Mouse (Mus musculus): Measurements from ENCODE around the gene Acad12.
"Not testable (repeated sequence)": the region's sequence is repeated elsewhere in the genome, so short reads cannot be mapped to it uniquely, and the experiment has no call there.

The Acad12 gene

DNA sequence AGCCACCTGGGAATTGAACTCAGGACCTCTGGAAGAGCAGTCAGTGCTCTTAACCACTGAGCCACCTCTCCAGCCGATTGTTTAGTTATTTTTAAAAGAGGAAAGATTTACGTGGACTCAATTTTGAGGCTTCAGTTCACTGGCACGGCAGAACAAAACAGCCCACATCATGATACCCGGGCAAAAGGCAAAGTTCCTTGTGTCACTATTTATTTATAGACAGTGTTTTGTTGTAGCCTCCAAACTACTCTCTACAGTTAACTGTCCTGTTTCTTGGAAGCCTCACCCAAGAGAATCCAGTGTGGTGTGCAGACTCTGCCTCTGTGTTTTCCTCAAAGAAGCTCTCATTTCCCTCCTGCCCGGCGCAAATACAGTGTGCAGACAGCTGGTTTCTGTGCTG is 6.7 kb downstream of the Acad12 start:
- DNase-seq (ENCODE audit: low read depth, low spot score): no peak

DNA sequence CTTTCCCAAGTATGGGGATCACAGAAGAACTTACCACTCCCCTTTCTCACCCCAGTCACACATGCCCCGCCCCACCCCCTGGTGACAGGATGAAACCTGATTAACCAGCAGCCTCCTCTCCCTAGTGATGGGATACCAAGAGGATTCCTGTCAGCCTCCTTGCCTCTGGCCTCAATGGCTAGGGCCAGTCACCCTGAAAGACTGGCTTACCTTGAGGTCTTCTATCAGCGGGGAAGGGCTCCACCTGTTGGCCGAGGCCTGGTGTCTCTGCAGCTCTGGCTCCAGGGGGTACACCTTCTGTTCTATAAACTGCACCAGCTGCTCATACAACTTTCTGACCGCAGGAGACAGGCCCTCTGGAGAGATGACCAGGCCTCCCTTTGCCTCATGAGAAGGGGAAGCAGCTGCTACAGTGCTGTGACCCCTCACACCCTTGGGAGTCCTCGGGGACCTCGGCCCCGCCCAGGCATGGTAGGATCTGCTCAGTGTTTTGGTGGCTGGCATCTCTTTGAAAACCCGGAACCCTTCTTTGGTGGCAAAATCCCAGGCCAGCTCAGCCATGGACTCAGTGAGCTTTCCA is 9.1 kb downstream of the Acad12 start:
- DNase-seq (ENCODE audit: low read depth, low spot score): peak; percentile 46

DNA sequence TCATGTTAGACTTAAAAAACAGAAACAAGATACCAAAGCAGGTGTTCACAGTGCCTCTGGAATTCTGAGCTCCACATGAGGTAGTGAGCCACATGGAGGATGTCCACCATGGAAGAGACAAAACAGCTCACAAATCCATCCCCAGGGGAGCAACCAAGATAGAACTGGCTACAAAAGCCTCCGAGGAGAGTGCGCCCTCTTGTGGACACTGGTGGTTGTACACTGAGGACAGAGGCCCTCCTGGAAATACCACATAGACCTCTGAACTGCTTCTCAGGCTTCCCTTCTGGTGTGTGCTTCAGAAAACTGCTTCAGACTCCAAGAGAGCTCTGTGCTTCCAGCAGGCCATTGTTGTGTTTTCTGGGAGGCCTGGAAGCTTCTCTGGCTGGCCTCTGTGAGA is 12.6 kb downstream of the Acad12 start:
- DNase-seq (ENCODE audit: low read depth, low spot score): peak; percentile 87

DNA sequence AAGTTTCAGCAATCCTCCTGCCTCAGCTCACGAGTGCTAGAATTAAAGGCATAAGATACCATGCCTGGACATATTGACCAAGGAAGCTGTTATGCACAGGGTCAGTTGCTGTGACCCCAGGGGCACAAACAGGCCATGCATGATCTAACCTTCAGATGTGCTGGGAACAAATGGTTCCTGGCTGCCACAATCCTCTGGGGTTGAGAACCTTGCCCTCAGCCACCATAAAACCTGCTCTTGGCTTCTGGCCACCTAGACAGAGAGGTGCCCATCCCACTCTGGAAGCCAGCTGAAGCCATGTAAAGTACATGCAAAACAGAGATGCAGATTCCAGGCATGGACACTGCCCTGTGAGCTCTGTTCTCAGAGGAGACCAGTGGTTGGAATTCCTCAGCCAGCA is 14.9 kb downstream of the Acad12 start:
- DNase-seq (ENCODE audit: low read depth, low spot score): not testable (repeated sequence)

DNA sequence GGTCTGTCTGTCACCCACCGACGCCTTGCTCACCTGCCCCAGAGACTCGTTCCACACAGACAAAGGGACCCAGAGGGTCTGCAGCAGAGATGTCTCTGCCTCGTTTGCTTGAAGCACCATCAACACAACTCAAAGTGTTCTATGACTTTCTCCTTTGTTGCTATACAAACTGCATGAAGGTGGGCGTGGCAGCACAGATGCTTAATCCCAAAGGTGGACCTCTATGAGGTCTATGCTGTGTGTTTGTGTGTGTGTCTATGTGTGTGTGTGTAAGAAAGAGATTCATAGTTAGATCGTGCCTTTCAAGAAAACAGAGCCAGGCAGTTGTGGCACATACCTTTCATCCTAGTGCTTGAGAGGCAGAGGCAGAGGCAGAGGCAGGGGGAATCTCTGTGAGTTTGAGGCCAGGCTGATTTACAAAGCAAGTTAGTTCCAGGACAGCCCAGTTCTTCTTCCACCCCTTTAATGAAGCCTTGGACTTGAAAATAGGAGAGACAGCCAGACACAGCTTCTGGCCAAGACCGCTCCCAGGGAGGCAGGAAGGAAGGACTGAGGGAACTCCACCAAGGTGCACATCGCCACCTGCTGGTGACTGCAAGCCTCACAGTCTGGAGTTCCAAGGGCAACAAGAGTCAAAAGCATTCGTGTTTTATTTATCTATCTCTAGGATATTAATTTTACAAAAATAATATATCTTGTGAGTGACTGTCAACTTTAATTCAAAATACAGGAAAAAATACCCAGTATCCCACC is 17.0 kb downstream of the Acad12 start:
- DNase-seq (ENCODE audit: low read depth, low spot score): peak; percentile 87

DNA sequence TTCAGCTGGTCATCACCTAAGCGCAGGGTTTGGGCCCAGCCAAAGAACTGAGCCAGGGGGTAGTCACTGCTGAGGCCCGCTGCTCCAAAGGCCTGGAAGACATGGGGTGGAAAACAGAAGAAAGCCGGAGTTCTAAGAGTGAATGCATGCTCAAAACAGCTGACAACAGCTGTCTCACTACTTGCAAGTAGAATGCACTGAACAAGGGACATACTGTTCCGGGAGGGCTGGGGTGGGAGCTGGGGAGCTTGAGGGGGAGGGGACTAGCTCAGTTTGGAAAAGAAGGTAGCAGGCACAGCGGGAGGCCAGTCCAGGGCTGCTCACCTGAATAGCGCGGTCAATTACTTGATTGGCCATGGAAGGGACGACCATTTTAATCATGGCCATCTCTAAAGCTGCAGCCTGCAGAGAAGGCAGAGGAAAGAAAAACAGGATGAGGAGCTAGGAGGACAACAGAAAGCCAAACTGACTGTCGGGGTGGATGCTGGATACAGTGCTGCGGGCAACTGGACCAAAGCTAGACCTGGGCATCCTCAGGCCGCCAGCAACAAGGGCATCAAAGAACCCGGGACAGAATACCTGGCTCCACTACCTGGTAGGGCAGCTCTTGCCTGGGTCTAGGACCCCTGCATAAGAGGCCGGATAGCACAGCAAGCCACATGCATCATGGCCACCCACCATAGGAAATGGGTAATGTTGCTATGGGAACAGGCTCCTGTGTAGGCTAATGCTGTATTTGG is 19.7 kb downstream of the Acad12 start:
- DNase-seq (ENCODE audit: low read depth, low spot score): no peak

DNA sequence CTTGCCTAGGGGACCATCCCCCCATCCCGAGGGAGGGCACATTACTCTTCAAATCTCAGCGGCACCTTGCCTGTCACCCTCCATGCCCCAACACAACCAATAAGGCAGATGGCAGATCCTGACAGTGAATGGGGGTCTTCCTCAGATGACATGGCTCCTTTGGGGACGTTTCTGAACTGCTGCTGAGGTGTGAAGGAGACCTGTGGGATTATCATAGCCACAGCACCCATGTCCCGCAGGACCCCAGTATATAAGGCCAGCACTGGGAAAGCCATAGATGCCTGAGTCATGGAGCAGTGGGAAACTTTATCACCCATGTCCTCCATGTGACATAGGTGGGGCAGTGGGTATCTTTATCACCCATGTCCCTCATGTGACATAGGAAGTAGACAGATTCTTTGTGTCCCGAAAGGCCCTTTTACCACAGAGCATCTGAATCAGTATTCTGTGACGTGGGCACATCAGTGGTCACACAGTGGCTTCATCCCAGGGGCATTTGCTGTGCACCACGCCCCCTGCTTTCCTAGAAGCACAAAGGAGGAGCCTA is 20.7 kb downstream of the Acad12 start:
- no peak for DNase-seq (ENCODE audit: low read depth, low spot score)

DNA sequence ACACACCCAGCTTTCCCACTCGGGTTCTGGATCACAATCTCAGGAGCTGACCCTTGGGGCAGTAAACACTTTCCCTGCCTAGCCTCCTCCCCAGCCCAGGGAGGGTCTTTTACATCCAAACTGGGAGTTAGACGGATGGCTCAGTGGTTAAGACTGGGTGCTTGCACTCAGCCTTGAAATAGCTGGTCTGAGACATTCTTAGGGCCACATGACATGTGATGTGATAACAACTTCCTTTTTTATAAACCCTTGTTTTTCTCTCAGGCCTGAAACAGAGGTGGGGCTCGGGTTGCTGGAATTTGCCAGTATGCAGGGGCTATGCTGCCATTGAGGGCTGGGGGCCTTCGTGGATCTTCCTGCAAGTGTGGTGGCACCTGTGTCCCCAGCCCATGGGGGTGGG is 21.4 kb downstream of the Acad12 start:
- DNase-seq (ENCODE audit: low read depth, low spot score): no peak

DNA sequence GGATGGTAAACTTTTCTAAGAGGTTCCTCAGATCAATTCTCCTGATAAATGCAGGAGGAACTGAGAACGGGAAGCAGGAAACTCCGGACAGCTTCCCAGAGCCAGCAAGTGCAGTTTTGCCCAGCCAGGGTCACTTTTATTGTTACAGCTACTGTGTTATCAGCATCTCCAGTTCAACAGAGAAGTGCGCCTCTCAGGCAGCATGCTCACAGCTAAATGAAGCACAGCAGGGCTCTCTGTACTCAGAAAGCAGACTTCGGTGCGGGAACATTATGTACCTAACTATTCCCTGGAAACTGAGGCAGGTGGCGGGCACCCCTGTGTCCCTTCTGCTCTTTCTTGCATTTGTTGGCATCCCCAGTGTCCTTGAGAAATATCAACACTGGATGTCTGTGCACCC is 22.5 kb downstream of the Acad12 start:
- no peak for DNase-seq (ENCODE audit: low read depth, low spot score)

DNA sequence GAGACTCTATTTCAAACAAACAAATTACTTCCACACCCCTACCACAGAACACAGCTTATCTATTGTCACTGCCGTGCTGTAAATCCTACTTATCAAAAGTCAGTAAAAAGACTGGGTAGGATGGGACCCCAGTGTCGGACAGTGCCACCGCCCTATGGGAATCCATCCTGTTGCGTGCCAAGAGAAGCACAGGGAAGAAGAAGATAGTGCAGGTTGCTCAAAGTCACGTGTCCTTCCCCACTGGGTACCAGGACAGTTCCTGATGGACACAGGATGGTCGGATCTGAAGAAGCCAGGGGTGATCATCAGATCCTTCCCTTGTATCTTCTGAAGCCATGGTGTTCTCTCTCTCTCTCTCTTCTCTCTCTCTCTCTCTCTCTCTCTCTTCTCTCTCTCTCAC is 23.0 kb downstream of the Acad12 start:
- no peak for DNase-seq (ENCODE audit: low read depth, low spot score)

DNA sequence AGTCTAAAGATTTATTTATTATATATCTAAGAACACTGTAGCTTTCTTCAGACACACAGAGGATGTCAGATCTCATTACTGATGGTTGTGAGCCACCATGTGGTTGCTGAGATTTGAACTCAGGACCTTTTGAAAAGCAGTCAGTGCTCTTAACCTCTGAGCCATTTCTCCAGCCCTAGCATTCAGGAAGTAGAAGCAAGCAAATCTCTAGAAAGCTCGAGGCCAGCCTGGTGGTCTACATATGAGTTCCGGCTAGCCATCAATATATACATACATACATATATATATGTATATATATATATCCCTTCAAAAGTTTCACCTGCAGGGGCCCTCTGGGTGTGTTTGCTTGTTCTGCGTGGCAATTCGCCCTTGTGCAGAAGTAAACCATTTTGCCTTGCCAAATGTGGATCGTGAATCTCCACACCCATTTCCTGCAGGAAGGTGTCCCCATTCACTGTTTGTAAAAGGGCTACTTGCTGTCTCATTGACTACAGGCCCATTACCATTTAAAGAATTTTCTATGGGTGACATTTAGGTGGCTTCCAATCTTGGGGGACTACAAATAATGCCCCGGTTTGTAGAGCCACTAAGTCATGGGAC is 23.9 kb downstream of the Acad12 start:
- DNase-seq (ENCODE audit: low read depth, low spot score): no peak

DNA sequence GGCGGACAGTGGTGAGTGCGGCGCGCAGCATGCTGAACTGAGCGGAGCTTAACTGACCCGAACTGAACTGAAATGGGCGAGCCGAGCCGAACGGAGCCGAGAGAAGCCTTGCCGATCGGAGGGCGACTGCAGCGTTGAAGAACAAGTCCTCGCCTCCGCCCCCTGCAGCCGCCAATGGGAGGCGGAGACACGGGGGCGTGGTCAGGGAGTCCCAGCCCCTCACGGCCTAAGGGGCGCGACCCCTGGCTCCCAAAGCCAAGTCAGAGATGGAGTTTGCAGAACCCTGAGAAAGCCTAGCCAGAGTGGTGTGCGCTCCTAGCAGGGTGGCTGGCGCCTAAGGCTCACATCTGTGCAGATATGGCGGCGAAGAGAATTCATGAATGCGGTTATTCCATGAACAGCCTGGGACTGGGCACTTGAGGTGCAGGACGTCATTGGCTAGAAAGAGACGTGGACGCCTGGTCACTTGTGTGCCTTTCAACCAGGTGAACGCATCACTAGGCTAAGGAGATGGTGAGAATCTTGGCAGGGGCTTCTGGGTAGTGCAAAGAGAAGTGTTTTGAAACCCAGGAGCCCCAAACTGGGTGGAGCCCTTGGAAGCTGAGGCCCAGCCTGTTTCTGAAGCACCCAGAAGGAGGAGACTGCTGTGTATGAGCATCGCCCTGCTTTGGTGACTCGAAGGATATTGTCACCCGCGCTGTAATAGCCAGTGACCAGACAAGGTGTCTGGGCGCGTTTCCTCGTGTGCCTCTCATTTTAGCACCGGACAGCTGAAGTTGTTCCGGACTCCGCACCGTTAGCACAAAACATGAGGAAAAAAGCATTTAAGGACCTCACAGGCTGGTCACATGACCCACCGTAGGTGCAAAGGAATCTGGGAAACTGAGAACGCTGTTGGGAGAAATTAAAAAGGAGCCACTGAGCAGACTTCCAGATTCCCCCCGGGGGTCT is 25.0 kb downstream of the Acad12 start, which contains the start of gene Aldh2:
Gene Aldh2, minus strand, starts transcription at position 374 of the 951 bp plus-strand sequence.
- DNase-seq (ENCODE audit: low read depth, low spot score): peak; percentile 89

DNA sequence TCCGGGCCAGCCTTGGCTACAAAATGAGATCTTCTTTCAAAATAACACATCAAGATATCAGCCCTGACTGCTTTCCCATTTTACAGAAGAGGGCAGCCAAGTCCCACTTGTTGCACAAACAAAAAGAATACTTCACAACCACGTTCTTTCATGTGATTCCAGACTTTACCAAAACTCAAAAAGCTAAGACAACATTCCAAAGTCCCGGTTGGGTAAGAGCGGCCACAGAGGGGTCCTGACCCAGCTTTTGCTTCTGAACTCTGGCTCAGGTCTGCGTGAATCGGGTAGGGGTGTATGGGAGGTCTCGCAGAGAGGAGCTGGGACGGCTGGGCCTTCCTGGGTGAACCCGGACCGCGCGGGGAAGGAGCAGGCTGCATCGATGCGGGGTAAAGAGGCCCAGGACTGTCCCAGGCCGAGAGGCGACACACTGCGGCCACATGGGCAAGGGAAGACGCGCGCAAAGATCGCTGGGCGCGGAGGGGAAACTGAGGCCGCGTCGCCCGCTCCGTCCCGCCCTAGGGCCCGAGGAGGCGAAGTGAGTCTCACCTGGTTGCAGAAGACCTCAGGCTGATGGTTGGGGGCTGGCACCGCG is 25.8 kb downstream of the Acad12 start:
- no peak for DNase-seq (ENCODE audit: low read depth, low spot score)

DNA sequence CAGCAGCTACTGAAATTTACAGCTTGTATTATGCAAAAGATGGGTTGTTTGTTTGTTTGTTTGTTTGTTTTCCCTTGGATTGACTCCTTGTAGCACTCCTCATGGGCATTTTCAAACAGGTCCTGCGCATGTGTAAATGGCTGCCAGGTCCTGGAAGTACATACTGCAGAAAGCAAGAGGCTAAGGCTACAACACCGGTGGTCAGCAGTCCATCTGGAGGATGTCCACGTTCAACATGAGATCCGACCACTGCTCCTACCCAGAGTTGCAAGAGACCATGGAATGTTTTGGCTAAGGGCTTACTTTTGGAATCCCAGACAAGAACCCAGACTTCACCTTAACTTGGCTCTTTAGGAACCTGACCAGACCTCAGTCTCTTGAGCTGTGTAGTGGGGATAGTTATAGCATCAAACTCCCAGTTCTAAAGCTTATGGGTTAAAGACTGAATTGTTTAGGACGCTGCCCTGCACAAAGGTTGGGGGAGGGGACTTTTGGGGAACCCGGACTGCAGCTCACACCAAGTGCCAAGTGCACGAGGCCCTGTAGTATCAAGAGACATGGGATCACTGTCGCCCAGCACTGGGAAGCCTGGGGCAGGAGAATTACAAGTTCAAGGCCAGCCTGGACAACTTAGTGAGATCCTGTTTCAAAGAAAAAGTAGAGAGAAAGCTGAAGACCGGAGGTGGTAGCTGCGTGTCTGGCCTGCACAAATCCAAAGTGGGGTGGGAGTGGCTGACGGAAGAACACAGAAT is 26.5 kb downstream of the Acad12 start:
- DNase-seq (ENCODE audit: low read depth, low spot score): no peak

DNA sequence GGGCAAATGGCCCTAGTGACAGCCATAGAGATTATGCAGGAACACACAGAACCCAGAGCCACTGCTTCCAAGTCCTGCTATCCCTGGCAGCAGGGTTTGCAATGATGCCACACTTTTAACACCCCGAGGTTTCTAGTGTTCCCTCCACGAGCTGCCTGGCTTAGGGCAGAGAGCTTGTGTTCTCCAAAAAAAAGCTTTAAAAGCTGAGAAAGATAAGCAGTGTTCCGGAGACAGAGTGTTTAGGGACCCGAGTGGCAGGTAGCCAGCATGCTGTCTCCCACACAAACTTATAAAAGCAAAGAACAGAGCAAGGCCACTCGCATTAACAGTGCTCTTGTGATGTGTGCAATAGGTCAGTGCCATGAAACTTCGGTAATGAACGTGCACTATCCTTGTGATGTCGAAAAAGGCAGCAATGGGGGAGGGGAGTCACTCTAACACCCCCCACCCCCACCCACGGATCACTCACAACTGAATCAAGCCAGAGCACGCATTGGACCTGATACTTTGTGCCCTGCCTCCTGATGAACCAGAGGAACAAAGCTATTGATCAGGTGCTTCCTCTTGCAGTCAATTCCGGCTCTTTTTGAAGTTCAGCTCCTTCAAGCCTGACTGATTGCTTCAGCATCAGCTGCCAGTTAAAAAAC is 27.2 kb downstream of the Acad12 start:
- DNase-seq (ENCODE audit: low read depth, low spot score): no peak

DNA sequence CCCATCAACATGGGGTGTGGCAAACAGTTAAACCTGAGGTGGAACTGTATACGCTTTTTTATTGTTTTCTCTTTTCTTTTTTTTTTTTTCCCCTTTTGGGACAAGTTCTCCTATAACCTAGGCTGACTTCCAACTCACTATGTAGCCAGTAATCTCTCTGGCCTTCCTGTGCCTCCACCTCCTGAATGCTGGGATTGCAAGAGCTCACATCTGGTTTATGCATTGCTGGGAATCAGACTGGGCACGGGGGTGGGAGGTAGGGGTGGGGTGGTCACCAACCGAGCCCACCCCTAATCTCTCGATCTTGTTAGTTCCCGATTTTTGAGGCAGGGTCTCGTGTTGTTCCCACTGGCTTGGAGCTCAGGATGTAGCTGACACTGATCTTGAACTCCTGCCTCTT is 28.8 kb downstream of the Acad12 start:
- no peak for DNase-seq (ENCODE audit: low read depth, low spot score)

DNA sequence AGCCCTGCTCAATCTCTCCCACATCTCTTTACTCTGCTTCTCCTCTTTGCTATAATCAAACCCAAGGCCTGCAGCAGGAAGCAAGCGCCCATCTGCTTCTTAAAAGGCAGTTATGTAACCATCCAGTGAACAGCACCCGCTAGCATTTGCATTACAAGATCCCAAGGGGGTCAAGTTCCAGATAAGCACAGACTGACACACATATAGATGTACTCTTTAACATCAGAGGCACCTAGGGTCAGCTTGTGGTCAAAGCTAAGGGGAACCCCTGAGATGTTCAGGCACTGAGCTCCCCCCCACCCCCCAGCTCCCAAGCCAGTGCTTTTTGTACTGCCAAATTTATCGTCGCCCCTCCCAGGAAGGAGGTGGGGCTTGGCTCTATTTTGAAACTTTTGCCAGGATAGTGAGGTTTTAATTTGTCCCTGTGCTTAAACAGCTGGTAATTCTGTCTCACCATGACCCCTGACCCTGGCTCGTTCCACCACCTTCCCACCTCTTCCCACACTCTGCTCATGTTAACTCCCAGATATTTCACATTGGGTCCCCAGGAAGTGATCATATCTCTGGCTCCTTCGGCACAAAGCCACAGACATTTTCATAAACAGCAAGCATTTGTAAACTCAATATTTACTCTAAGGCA is 32.2 kb downstream of the Acad12 start:
- DNase-seq (ENCODE audit: low read depth, low spot score): peak; percentile 34

DNA sequence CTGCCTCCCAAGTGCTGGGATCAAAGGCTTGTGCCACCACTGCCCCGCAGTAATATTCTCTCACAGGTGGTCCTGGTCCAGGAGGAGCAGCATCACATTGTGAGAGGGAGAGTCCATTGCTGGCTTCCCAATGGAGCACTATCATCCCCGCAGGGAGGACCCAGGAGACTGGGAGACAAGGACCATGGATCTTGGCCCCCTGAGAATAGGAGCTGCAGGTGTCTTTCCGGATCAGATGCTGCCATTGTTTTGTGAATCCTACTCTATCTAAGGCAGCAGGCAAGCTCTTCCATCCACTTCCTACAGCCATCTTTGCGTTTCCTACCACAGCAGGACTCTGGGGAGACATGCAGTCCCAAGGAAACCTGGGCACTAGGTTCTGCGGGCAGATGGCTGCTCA is 33.0 kb downstream of the Acad12 start:
- DNase-seq (ENCODE audit: low read depth, low spot score): no peak

DNA sequence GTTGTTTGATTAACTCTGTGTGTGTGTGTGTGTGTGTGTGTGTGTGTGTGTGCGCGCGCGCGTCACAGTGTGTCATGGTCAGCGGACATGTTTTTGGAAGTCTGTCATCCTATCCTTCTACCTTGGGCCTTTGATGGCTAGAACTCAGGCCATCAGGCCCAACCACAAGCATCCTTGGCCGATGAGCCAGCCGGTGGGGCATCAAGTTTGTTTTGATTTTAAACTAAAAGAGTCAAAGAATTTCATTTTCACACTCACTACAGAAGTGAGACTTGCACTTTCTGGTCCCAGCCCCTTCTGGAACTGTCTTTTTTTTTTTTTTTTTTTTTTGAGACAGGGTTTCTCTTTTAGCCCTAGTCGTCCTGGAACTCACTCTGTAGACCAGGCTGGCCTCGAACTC is 33.7 kb downstream of the Acad12 start:
- no peak for DNase-seq (ENCODE audit: low read depth, low spot score)

All from ES-CJ7 (cell line).